Mouse (Mus musculus) kidney, adult 8-10 months (tissue): ENCODE measurements around the gene Igsf1.

Experiments used
- DNase-seq, 2 experiments: peaks; one replicate each; pipeline ENCODE4 v3.0.0; 2022

Gene Igsf1

DNA sequence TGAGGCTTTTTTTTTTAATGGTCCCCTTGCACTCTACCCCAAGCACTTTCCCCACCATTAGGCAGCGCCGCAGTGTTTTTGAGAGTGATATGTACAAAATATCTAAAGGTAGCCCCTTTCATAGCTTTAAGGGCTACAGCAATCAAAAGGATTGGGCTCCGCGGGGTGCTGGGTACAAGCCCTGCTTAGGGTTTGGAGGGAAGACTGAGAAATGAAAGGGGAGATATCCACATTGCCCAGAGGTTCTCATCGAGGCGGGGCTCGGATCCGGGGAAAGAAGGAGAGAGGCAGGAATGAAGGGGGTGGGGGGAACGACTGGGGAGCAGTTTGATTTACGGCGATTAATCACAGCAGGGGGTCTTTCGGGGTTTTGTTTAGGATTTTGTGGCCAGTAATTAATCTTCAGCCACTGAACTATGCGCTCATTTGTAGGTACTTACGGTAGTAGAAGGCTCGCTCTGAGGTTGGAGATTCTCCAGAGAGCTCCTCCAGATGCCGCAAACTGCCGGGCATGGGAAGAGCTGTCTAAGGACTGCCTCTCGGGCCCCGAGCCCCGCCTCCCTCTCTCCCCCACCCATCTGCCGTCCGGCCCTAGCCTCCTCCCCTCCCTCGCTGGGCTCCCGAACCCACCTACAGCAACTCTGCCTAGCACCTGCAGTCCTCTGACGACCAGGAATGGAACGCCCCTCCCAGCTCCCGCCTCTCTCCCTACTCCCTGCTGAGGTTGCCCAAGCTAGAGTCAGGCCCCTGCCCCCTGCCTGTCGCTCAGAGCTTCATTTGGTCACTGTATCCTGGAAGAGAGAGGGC is at the start of gene Igsf1:
Gene Igsf1 (minus strand): TSS at position 537 of the 807 bp plus-strand sequence.
- peak in 1 of 2 experiments; percentile 7 for DNase-seq

DNA sequence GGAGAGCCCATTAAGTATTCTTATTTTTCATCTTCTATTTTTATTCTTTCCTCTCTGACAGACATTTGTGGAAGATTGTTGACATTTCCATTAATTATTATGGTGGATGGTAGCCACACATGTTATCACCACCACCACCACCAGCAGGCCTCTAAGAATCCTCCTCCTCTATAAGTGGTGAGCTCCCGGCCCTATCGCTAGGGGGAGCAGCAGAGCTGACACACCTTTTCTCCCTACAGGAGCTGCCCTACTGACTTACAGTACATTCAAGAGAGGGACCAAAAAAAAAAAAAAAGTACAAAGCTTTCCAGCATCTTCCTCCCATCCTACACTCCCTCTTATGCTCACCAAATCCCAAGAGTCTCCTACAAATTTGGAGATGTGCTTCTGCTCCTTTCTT is 26.7 kb downstream of the Igsf1 start:
- DNase-seq: peak in 1 of 2 experiments; percentile 3

DNA sequence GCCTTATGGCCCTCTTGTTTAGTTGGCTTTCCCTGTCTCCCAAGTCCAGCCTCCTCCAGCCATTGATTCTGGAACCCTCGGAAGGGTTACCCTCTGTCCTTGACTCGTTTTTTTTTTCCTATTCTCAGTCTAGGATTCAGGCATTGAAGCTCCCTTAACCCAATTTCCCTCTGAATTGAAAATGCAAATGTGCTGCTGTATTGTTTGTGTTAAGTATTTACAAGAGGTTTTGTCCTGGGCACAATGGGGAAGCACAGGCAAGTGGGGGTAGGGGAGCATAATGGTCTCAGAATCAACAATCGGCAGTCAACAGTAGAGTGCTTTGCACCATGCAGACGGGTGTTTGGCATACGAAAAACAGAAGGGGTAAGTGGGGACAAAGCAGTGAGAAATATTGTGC is 52.4 kb downstream of the Igsf1 start:
- DNase-seq: no peak

DNA sequence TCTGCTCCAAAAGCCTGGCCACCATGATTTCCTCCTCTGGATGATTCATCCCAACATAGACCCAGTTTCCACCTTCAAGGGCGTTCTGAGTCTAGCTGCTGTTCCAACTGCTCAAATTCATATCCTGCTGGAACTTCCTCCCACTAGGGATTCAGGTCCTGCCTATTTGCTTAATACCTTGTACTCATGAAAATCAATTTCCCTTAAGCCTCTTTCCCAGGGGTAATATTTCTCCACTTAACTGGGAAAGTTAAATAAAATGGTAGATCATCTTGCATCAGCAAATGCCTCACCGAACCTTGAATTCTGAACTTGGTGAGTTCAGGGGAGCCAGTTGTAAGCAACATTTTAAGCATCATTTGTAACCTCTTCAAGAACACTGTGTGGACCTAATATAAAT is 62.6 kb downstream of the Igsf1 start, which contains the start of gene Olfr1321:
Gene Olfr1321 (minus strand): TSS at position 101 of the 400 bp plus-strand sequence.
- no peak for DNase-seq
